Mouse (Mus musculus) kidney, adult 2 months (tissue): ENCODE measurements at regions not wholly inside any gene's neighbourhood (a gene's known extent, or its start where the extent isn't known, plus 50 kb on each side); places are given as distances from the start of the nearest gene placed in this dataset.
"Not testable (repeated sequence)": the region's sequence is repeated elsewhere in the genome, so short reads cannot be mapped to it uniquely, and the experiment has no call there.

Source experiments
- CTCF ChIP-seq: fragments of 200-500 bp; conservative IDR thresholded peaks from 2 replicates; pipeline ENCODE4 v1.5.1; 2011; ENCODE audit warnings: low read depth, mild to moderate bottlenecking, control low read depth, low read length, moderate library complexity, mixed read lengths; ENCODE audit not compliant: insufficient read depth, insufficient read length
- POLR2A ChIP-seq: fragments of 200-500 bp; IDR thresholded peaks from one replicate; pipeline ENCODE4 v1.6.1; 2011; ENCODE audit warnings: low read depth, low read length, control low read depth

DNA sequence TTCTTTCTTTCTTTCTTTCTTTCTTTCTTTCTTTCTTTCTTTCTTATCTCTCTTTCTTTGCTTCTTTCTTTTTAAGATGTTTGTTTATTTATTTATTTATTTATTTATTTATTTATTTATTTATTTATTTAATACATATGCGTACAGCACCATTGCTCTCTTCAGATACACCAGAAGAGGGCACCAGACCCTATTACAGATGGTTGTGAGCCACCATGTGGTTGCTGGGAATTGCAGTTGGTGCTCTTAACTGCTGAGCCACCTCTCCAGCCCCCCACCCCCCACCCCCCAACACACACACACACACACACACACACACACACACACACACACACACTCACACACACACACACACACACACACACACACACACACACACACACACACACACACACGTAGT lies 76.4 kb upstream of the Klf13 start:
- TF ChIP-seq CTCF, POLR2A: not testable (repeated sequence)
